Mouse (Mus musculus) embryo, embryonic 9.5 days (tissue): ENCODE results near the gene Btf3l4.

Source experiments
- DNase-seq: peaks from one replicate; pipeline ENCODE4 v3.0.0-alpha.2; 2017; ENCODE audit errors: extremely low spot score

Btf3l4 gene

GRCm38 (mm10) chr4:108832916-108833827 is at the start of gene Btf3l4:
Btf3l4 (minus strand) TSS chr4:108833614.
- DNase-seq, result peak; percentile 97

GRCm38 (mm10) chr4:108878963-108879822 is 45.8 kb upstream of the Btf3l4 start, which contains the start of gene Rab3b:
Rab3b (plus strand) TSS chr4:108879063.
- DNase-seq, result peak; percentile 83

GRCm38 (mm10) chr4:108877901-108878300 is 44.5 kb upstream of the Btf3l4 start:
- DNase-seq, result no peak

DNA sequence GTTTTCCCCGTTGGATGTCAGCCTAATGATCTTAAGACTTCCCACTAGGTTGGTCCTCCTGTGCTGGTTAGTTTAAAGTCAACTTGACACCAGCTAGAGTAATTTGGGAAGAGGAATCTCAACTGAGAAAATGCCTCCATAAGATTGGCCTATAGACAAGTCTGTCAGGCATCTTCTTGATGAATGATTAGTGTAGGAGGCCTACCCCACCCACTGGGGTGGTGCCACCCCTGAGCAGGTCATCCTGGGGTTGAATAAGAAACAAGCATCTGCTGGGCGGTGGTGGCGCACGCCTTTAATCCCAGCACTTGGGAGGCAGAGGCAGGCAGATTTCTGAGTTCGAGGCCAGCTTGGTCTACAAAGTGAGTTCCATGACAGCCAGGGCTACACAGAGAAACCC is 40.3 kb upstream of the Btf3l4 start:
- DNase-seq, result no peak

DNA sequence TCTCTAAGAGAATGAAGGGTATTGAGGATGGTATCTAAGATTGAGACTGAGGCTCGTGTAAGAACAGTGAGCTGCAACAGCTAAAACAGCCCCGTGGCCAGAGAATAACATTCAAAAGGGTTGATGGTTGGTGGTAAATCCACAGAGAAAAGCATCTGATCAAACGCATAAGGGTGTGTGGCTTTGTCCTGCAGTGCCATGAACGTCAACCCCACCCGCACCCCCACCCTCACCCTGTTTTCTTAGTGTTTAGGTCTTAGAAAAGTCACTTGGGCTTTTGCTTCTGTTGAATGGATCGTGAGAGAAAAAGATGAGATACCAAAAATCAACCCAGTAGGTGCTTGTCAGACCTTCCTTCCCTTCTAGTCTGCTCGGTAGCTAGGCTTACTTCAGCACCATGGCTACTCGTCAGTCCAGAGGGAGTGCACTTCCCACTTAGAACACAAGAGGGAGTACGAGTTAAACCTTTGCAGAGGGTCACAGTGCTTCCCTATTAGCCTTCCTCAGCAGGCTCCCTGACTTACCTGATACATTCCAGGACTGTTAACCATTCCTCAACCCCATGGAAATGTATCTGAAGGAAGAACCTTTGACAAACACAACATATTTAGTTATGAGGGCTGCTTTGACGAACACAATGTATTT is 36.4 kb upstream of the Btf3l4 start:
- DNase-seq, result peak; percentile 83

- no peak for DNase-seq
Measured at GRCm38 (mm10) chr4:108866806-108867205, 33.4 kb upstream of the Btf3l4 start.

DNA sequence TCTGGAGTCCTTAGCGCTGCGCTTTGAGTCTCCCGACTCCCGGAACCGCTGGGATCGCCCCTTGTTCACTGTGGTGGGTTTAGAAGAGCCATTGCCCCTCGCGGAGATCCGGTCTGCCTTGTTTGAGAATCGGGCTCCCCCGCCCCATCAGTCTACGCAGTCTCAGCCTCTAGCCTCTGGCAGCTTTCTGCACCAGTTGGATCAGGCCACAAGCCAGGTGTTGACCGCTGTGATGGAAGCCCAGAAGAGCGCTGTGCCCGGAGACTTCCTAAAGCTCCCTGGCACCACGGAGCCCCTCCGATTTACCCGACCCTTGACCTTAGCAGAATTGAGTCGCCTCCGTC is 15.1 kb upstream of the Btf3l4 start, which contains the start of gene A730015C16Rik:
TSS of gene A730015C16Rik (minus strand) at position 115 of the 344 bp plus-strand sequence.
- no peak for DNase-seq

- peak; percentile 81 for DNase-seq
Measured at GRCm38 (mm10) chr4:108847715-108848504, 14.5 kb upstream of the Btf3l4 start, which contains the start of gene Kti12. Kti12 (plus strand) TSS chr4:108847785.

DNA sequence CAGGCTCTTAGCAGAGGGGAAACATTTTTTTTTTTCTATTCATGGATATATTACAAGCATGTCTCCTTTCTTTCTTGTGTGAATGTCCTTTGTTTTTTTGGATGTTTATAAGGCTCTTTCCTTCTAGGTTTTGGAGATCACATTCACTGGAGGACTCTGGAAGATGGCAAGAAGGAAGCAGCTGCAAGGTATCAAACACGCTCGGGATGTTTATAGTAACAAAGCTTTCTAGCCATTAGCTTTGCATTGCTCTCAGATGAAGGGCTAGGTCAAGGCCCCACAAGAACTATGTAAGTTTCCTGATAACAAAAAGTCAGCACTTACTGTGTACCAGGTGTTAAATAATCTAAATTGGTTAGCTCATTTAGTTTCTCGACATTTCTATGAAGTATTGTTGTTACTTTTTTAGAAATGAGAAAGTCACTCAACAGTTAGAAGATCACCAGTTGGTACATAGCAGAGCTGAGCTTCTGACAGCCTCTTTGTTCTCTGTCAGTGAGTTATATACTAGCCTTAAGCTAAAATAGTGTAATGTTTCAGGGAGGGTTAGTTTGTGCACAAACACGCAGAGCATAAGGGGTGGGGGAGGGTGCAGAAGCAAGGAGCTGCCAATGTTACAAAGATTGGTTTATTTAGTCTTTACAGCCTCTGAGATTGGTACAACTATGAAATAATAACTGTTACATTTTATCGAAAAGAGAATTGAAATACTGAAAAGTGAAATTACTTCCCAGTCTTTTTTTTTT is 12.6 kb upstream of the Btf3l4 start:
- DNase-seq, result no peak

DNA sequence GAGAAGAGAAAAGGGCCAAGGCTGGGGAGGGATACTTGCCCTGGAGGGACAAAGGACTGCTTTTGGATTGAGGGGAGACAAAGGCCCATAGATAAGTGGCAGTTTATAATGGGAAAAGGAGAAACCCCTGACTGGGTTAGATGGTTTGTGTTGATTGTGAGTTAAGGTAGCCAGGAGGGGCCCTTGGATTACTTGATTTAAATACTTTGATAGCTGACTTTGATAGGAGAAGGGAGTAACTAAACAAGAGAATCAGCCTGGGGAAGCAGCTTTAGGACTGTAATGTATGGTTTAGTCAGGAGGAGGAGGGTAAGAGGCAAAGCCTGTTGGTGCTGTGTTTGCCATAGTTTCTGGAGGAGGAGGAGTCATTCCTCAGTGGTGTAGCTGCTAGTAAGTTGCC is 9.9 kb upstream of the Btf3l4 start:
- DNase-seq, result no peak

DNA sequence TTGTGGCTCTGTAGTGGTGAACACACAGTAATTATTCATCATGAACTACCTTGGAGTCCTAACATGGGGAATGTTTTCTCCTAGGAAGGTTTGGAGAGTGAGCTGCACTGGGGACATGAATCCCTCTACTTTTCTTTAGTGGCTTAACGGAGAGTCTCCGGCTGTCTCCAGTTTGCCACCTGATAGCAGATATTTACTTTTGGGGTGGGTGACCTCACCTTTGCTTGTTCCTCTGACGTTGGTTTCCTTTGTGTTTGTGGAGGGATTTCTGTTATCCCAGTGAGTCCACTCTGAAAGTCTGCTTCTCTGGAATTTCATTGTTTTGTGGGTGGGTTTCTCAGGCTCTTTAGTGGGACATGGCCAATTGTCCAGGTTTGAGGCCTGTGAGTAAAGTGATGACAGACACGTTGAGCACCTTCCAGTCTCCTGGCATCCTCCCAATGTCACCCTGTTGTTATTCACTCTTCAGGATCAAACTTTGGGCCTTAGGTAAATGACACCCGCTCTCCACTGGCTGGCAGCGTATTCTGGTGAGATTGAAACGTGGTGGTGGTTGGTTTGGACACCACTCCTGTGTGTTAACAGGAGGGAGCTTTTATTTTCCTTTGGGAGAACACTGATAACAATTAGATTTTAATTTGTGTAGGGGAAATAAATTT is 8.6 kb upstream of the Btf3l4 start:
- no peak for DNase-seq

DNA sequence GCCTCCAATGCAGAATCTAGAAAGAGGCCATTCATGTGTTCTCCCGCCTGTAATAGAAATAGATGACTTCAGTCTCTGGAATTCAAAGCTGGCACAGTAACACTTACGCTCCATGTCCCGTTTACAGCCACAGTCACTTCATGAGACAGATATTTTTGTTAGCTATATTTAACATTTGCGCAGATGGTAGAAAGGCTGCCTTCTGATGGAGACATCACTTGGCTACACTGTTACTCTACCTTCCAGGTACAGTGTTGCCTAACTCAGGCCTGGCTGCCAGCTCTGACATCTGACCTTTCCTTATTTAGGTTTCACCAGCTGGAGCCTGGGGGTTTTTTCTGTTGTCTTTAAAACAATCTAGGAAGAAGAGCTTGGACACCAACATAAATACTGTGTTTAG is 4.6 kb upstream of the Btf3l4 start:
- DNase-seq, result no peak

DNA sequence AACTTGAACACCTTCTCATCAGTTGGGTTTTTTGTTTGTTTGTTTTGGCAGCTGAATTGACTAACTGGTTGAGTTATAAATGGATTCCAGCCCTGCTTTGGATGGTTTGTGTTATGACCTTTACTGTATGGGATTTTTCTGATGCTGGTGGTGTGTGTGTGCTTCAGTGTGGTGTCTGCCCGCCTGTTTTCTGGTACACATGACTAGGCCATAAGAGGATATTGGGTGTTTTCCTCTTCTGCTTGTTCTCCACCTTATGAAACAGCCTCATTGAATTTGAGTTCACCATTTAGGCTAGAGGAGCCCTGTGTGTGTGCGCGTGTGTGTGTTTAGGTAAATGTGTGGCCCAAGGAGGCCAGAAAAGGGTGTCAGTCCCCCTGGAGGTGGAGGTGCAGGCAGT is 2.1 kb upstream of the Btf3l4 start:
- no peak for DNase-seq

DNA sequence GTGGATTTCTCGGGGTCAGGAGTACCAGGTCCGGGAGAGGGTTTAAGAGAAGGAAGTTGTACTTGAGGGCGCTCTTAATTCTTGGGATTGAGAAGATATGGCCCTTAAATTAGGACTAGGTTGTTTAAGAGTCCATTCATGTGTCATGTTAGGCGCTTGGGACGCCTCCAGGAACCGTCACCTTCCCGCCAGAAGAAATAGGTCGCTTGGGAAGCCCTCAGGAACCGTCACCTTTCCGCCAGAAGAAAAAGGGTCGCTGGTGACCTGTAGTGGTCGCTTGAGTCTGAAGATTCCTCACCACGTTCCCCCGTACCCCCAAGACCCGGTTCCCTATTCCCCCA is 1.5 kb upstream of the Btf3l4 start:
- DNase-seq, result no peak

GRCm38 (mm10) chr4:108834115-108834970 is 929 bp upstream of the Btf3l4 start, which contains the start of gene Txndc12:
Txndc12 (plus strand) TSS chr4:108834601.
- peak; percentile 91 for DNase-seq

GRCm38 (mm10) chr4:108833828-108834114 is 357 bp upstream of the Btf3l4 start:
- DNase-seq, result no peak

- DNase-seq, result no peak
Measured at GRCm38 (mm10) chr4:108830698-108831097, 2.7 kb downstream of the Btf3l4 start.

DNA sequence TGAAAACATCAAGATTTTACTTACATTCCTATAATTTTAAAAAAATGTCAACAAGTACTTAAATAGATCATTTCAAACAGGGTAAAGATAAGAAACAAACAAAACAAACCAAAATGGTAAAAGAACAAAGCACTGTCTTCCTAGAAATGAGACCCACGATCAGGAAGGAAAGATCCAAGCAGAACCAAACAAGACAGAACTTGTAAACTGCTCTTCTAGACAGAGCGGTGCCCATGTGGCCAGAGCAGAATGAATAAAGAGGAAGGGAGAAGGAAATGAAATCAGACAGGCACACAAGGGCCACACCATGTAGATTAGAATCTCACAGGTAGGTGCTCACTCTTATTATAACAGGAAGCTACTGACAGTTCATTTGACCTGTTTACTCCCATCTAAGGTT is 6.8 kb downstream of the Btf3l4 start:
- no peak for DNase-seq

DNA sequence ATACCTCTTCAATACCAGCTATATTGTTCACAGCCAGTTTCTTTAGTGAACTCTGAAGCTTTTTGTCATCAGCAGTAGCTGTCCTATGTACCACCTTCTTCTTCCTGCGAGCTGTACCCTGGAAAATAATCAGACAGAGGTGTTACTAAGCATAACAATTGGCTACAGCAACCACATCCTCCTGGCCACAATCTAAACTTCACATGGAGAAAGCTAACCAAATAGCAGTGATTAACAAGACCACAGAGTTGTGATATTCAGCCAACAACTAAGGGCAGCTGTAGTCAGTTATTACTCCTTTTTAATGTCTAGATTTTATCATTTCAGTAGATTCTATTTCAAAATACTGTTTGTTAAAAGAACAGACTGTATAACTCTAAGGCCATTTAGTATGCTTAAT is 7.3 kb downstream of the Btf3l4 start:
- DNase-seq, result no peak
